Mouse (Mus musculus) left cerebral cortex, adult 8-10 months (tissue): ENCODE results near the gene Zfp646. TPM values are rescaled to one million over a fixed set of nuclear protein-coding genes. Genes with fewer than 3 reads are reported as not detected.
"Not testable (repeated sequence)": the region's sequence is repeated elsewhere in the genome, so short reads cannot be mapped to it uniquely, and the experiment has no call there.

ENCODE experiments used
- DNase-seq, 2 experiments: peaks; one replicate each; pipeline ENCODE4 v3.0.0; 2022; ENCODE audit warnings: low spot score in 2 of 2
- total RNA-seq, 4 experiments: library from RNA; stranded (reverse); gene quantifications; 2 replicates each; pipeline ENCODE4 v1.2.4; 2022

The Zfp646 gene
- 10 to 100 TPM; 29.9 to 32.8 (median 31.2) TPM for total RNA-seq

- peak in 1 of 2 experiments; percentile 57 for DNase-seq
These were observed at the start of gene Zfp646 for GRCm38 (mm10) chr7:127876041-127876466. Gene Zfp646, plus strand, starts transcription at chr7:127876221.

DNA sequence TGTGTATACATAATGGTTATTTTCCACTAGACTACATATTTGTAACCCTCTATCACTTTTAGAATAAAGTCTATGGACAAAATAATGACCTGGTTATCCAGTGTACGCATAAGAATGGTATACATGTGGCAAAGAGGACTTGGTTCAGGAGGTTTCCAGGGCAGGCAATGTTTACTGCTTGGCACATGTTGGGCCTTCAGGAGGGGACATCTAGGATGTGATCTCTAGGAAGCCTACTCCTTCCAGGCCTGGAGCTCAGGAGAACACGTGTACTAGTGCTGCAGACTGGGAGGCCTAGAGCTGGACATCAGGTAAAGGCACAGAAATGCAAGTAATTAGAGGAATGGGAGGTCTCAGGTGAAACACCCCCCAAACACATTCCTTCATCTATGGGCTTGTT, 40.5 kb upstream of the Zfp646 start:
- no peak for DNase-seq

GRCm38 (mm10) chr7:127837473-127837872, 38.5 kb upstream of the Zfp646 start:
- DNase-seq: no peak

DNA sequence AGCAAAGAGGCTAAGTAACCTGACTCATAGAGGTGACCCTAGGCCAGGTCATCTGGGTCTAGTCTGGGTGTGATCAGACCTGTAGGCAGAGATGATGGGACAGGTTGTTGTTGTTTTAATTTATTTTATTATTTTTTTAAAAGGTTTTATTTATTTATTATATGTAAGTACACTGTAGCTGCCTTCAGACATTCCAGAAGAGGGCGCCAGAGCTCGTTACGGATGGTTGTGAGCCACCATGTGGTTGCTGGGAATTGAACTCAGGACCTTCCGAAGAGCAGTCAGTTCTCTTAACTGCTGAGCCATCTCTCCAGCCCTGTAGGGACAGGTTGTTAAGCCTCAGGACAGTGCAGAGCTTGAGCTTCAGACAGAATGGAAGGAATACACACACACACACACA, 38.1 kb upstream of the Zfp646 start:
- DNase-seq: not testable (repeated sequence)

- DNase-seq: not testable (repeated sequence)
These were observed 36.0 kb upstream of the Zfp646 start for GRCm38 (mm10) chr7:127840031-127840430.

GRCm38 (mm10) chr7:127840886-127841285, 35.1 kb upstream of the Zfp646 start:
- DNase-seq: peak; percentile 70 to 85

- peak; percentile 87 to 99 for DNase-seq
These were observed 34.6 kb upstream of the Zfp646 start for GRCm38 (mm10) chr7:127841340-127842000.

- peak; percentile 63 to 74 for DNase-seq
These were observed 33.9 kb upstream of the Zfp646 start for GRCm38 (mm10) chr7:127842001-127842718.

GRCm38 (mm10) chr7:127849973-127850875, 25.8 kb upstream of the Zfp646 start:
- no peak for DNase-seq

GRCm38 (mm10) chr7:127850906-127851305, 25.1 kb upstream of the Zfp646 start:
- no peak for DNase-seq

GRCm38 (mm10) chr7:127858258-127858657, 17.8 kb upstream of the Zfp646 start:
- DNase-seq: no peak

DNA sequence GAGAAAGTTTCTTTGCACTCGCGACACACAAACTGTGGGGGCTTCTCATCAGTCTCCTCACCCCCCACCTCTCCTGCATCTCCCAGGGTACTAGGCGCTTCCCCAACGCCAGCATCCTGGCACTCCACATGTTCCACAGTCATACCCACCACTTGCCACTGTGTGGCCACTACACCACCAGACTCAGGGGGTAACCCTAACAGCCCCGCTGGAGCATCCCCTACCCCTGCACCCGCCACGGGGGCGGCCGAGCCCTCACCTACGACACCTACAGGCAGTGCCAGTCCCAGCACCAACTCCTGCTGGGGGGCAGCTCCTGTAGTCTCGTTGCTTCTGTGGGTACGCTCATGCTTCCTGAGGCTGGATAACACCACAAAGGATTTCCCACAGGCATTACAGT, 9.6 kb upstream of the Zfp646 start:
- no peak for DNase-seq

- no peak for DNase-seq
These were observed 8.4 kb upstream of the Zfp646 start for GRCm38 (mm10) chr7:127867641-127868040.

- peak in 1 of 2 experiments; percentile 43 for DNase-seq
These were observed 6.7 kb upstream of the Zfp646 start for GRCm38 (mm10) chr7:127869149-127869810.

DNA sequence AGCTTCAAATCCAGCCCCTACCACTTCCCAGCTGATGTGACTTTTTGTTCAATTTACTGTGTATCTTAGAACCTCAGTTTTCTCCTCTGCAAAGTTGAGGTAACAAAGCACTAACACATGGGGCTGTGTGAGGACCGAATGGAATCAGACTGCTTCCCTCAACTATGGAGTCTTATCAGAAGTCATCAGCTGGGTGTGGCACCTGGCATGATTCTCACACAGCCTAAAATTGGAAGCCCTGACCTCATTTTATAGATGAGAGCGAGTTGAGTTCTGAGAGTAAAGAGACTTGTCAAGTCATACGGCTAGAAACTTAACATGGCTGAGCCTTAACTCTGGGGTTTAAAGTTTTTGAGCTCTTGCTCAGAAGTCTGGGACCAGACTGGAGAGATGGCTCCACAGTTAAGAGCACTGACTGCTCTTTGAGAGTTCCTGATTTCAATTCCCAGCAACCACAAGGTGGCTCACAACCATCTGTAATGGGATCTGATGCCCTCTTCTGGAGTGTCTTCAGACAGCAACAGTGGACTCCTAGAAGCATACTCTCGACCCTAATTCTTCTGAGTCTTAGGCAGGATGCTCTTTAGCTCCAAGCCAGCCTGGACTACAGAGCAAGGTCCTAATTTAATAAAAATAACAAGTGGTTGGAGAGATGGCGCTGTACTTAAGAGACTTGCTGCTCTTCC, 5.7 kb upstream of the Zfp646 start:
- DNase-seq: no peak

DNA sequence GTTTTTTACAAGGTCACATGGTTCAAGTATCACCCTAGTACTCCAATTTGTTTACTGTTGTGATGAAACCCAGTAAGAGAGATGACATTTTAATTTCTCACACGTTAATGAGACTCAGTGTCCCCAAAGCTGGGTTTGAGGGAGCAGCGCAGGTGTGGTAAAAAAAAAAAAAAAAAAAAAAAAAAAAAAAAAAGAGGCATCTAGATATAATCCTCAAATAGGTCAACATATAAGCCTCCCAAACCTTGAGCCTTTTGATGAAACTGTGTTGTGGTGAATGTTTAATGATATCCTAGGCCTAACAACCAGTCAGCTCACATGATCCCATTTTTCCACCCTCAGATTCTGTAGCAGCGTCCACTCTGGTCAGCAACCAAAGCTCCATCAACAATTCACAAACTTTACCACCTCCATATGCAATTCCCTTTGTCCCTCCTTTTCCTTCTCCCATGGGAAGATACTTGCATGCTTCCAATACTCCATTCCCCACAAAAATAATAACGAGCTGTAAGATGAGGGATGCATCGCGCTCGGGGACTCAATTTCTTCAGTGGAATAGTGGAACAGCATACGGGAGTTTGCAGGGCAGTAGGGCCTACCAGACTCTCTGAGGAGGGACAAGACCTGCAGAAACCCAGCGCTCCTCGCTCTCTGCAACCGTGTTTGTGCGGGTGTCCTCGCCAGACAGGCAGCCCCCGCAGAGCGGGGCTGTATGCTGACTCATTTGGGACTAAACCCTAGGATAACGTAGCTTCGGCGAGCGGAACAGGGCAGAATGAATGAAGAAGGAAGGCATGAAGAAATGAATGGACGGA, 1.0 kb upstream of the Zfp646 start:
- DNase-seq: no peak

DNA sequence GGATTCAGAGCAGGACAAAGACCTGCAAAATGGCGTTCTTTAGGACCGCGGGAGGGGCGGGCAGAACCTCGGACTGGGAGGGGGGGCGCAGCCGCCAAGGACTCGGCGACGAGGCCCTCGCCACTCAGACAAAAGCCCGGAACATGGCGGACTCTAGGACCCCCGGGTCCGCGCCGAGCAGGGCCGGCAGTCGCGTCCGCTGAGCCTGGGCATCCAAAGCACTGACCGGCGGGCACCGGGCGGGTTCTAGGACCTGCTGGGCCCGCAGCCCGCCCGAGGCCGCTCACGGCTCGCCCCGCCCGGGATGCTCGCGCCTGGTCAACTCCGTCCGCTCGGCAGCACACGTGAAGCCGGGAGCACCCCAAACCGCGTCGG, 407 bp upstream of the Zfp646 start:
- DNase-seq: peak; percentile 82 to 94

- peak; percentile 81 to 85 for DNase-seq
These were observed 687 bp downstream of the Zfp646 start, which contains the start of gene Zfp668 for GRCm38 (mm10) chr7:127876467-127877348. Gene Zfp668, minus strand, starts transcription at chr7:127876828.

GRCm38 (mm10) chr7:127879301-127879700, 3.3 kb downstream of the Zfp646 start:
- no peak for DNase-seq
